Mouse (Mus musculus): ENCODE measurements at regions not wholly inside any gene's neighbourhood (a gene's known extent, or its start where the extent isn't known, plus 50 kb on each side); places are given as distances from the start of the nearest gene placed in this dataset.

DNA sequence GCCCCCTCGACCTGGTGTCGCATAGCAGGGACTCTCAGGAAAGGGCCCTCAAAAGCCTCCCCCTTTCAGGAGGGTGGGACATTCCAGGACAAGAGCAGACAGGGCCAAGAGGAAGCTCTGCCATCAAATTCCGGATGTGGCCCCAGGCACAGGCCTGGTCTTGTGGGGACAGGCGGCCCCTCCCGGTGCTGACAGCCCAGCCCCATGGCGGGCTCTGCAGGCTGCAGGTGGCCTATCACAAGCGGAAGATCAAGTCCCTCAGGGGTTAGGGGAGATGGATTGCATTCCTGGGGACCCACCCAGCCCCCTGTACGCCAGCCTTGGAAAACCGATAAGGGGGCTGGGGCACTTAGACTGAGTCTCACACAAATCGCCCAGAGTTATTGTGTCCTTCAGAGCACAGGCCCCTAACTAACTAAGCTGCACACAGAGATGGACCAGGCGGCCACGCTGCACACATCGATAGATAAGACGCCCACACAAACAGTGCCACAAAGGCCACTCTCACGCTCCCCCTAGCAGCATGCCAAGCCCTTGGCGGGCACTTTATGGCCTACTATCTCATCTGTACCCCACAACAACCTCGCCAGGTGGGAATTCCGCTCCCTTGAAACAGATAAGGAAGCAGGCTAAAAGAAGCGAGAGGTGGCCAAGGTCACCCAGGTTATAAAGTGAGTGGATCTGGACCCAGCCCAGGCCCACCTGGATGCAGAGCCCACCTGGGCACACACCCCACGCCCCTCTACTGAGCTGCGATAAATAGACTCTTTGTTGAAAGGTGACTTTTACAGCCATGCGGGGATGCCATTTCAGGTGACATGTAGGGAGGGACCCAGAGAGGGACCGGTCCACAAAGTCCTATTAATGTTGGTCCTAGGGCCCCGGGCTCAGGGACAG lies 55.5 kb downstream of the Gm5294 start:
- TF ChIP-seq CTCF (IDR thresholded peaks at IDR 0.05; ENCODE audit: borderline replicate concordance, extremely low read depth, insufficient read depth, insufficient read length), result no peak
- TF ChIP-seq POLR2A (IDR thresholded peaks at IDR 0.05; ENCODE audit: borderline replicate concordance, extremely low read depth, insufficient read depth, insufficient read length, poor library complexity, severe bottlenecking), result no peak

Data from brain, embryonic 14.5 days (tissue).